1 mouse cellular context compared by ENCODE assay signal in the genomic region with DNA sequence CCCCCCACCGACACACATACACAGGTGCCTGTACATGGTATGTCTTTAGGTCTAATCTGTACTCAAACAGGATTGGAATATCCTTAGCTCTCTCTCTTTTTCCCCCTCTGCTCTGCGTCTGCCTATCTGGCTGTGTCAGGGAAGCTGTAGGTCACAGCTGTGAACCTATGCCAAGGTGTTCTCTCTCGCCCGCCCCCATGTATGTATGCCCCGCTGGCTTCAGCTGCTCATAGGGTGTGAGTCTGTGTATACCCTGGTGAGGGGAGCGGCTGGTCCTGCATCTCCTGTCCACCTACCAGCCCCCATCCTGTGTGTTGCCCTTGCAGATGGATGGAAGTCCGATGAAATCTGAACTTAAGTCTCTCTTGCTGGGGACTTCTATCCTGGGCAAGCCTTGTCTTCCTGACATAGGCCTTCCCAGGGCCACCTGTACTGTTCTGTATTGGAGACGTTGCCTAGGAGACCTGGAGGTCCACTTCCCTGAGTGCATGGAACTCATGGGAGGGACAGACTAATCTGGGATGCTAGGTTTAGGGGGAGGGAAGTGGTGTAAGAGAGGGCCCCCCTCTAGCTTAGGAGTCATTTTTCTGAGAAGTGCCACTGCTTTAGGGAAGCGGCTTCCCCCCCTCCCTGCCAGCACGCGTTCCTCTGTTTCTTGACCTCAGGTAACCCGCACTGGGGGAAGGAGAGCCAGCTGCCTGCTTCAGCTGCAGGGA.
TF ChIP-seq lines count a peak whose summit lies in the region.

No protein-coding gene starts in this region.

TF ChIP-seq in MEL, 35 proteins besides CTCF, POLR2A, EP300 and RAD21 (continued from another document):
- TF ChIP-seq ZKSCAN1 (IDR thresholded peaks at IDR 0.05; ENCODE audit: low read depth, low read length) (no peak), TCF12 (IDR thresholded peaks at IDR 0.05; ENCODE audit: low read depth, low read length) (0 out of 2 replicates have a peak, but pooled peaks have one; percentile 10), NELFE (IDR thresholded peaks at IDR 0.05; ENCODE audit: low read depth, low read length) (no peak), SIN3A (IDR thresholded peaks at IDR 0.05; ENCODE audit: low read length) (peak; percentile 35; the same call in 1 of the 2 replicates), CHD2 (IDR thresholded peaks at IDR 0.05; ENCODE audit: low read length) (no peak), BHLHE40 (IDR thresholded peaks at IDR 0.05; ENCODE audit: borderline replicate concordance, low read depth, low read length) (peak; percentile 50; the same call in 1 of the 2 replicates), MAZ (IDR thresholded peaks at IDR 0.05; ENCODE audit: low read depth, low read length) (peak; percentile 80), MYC (IDR thresholded peaks at IDR 0.05; ENCODE audit: low read depth, low read length) (0 out of 2 replicates have a peak, but pooled peaks have one; percentile 33)
